Mouse (Mus musculus): Measurements from ENCODE around the gene Car5b. TPM values are rescaled to one million over a fixed set of nuclear protein-coding genes. Genes with fewer than 3 reads are reported as not detected.

Gene Car5b
- polyA plus RNA-seq (2012; rRNA removed) = 3.8 and 4.0 TPM in 2 replicates

DNA sequence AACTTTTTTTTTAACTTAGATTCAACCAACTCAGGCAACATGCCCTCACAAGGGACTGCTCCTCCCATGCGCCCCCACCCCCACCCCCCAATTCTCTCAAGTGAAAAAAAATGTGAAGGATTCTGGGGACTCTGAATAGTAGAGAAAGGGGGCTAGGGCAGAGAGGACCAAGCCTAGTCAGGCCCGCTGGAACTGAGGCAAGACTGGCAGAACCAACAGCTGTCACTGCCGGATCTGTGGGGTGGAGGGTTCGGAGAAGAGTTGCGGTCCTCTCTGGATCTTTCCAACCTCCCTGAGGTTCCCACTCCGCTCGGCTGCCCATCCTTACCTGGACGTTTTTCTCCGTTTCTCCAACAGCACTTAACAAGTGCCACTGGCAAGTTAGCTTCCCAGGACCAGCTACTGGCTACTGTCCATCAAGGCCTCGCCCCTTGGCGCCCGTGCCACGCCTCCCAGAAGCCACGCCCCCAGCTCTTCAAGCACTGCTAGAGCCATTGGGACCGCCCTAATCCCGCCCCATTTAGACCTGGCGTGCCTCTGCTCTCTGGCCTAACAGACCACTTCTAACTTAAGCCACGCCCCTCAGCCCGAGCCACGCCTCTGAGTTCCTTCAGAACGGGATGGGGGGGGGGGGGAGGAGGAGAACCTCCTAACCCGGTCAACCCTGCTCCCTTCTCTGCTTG lies at the start of gene Car5b:
Gene Car5b (minus strand): TSS at position 391 of the 683 bp plus-strand sequence.
- peak; percentile 22 to 53 for DNase-seq (ENCODE audit: extremely low spot score in 1 of 2, low spot score in 1 of 2)

DNA sequence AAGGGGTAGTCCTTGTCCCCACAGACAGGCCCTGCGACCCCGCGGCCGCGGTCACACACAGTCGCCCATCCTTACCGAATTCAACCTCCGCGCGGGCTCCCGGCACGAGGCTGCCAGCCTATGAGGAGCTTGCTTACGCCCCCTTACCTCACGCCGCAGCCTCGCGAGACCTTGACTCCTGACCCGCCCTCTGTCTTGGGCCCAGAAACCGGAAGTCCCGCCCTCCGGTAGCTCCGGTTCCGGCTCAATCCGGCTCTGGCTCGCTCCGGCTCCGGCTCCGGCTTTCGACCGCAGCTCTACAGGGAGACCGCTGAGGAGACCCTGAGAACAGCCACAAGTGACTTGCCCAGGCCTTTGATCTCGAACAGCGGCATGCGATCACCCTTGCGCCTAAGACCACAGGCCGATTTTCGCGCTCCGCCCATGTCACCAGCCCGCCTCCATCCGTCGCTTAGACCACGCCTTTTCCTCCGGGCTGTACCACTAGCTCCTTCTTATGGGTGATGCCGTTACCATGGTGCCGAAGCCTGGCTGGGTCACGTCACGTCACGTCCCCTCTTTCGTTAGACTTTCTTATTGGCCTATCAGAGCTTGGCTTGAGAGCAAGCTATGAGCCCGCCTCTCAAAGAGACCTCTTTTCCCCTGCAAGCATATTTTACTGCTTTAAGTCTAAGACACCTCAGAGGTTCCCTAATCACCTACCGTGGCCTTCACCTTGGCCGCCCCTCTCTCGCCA lies 48.4 kb upstream of the Car5b start, which contains the start of gene Siah1b:
Gene Siah1b (minus strand): TSS at position 454 of the 736 bp plus-strand sequence.
- DNase-seq (ENCODE audit: extremely low spot score in 1 of 2, low spot score in 1 of 2) = peak; percentile 89 to 93

DNA sequence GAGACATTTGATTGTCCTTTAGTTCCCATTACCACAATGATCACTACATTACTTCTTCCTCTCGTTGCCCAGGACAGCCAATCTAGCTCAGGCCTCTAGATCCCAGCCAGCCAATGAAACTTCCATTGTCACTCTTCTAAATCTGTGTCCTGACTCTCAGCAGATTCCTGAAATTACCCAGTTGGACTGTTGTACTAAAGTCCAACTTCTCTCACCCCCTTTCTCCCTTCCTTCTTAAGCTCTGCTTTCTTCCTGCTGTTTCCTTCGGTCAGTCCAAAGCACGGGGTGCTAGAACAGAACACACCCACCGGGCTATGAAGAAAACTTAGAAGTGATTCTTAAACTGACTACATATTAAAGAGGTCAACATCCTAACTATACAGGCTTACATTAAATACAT lies 41.2 kb upstream of the Car5b start:
- no peak for DNase-seq (ENCODE audit: extremely low spot score in 1 of 2, low spot score in 1 of 2)

DNA sequence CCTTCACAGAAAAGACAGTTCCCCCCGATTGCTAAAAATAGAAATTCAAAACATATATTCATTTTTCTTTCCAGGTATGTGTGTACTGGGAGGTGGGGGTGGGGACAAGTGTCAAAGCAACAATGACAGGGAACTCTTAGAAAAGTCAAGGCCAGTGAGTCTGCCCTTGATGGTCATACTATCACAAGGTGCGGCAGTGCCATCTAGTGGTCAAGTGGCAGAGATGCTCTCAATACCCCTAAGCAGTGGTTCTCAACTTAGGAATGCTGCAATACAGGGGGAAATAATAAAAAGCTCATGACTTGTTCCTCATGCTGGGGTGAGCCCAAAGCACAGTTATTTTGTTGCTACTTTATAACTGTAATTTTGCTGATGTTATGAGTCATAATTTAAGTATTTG lies 38.4 kb upstream of the Car5b start:
- DNase-seq (ENCODE audit: extremely low spot score in 1 of 2, low spot score in 1 of 2) = peak; percentile 28 to 80

DNA sequence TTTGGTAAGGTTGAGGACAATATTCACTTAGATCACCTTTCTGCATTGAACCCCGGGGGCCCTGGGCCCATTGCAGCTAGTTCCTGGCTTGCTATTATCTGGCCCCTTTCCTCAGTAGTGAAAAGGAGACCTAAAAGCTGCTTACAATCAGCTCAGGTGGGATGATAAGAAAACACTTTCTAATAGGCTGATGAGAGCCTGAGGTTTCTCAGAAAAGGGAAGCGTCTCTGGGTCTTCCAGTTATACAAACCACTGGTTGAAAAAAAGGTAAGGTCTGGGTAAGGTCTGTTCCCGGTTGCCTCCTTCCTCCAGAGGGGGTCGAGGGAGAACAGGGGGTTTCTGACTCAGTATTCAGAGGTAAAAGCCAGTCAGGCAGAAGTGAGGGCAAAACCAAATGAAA lies 31.3 kb upstream of the Car5b start:
- no peak for DNase-seq (ENCODE audit: extremely low spot score in 1 of 2, low spot score in 1 of 2)

DNA sequence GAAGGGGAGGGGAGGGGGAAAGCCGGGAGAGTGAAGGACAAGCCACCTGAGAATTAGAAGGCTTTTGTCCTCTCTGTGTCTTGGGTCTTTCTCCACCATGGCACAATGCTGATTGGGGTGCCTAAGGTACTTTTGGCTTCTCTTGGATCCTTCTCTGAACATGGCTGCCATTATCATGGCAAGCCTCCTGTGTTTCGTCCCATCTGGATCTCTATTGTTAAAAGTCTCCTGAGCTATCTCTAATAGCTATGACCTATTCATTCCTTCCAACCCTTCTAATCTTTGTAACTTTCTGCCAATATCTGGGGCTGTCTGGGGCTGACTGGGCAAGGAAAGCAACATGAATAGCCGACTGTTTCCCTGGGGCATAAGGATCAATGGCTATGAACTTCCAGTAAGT lies 30.7 kb upstream of the Car5b start:
- no peak for DNase-seq (ENCODE audit: extremely low spot score in 1 of 2, low spot score in 1 of 2)

DNA sequence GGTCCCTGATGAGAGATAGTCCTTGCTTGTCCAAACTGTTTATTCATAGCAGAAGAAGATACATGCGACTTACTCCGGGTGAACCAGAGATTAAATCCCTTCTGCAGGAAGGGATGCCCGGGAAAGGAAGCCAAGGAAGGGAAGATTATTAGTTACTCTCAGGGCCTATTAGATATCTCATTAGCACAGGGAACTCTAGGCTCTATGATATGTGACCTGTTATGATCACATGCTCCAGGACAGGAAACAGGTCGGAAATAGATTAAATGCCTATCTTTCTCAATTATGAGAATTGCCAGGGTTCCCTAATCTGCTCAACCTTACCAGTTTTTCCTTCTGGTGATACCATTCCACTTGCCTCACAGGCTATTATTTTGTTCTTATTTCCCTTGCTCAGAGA lies 27.9 kb upstream of the Car5b start:
- DNase-seq (ENCODE audit: extremely low spot score in 1 of 2, low spot score in 1 of 2) = no peak

DNA sequence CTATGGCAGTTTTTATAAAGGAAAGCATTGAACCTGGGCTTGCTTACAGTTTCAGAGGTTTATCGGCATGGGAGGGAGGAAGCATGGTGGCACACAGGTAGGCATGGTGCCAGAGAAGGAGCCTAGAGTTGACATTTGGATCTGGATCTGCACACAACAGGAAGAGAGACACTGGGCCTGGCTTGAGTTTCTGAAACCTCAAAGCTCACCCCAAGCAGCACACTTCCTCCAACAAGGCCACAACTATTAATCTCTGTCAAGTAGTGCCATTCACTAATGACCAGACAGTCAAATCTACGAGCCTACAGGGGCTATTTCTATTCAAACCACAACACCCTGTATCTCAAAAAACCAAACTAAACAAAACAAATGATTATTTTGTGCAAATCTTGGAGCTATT lies 18.9 kb upstream of the Car5b start:
- no peak for DNase-seq (ENCODE audit: extremely low spot score in 1 of 2, low spot score in 1 of 2)

DNA sequence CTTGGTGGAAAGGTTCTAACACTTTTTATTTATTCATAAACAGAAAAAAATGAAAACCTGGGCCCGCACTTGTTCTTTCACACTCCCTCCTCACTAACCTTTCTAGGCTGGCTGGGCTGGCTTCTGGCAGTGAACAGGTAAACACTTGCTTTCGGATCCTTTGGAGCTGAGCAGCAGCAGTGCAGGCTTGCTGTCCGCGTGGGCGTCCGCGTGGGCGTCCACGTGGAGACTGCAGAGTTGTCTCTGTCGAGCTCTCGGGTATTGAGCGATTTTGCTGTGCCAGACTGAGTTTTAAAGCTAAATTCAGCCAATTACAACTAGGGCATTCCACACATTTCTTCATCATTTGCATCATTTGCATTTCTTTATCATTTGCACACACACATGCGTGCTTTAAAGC lies 14.3 kb upstream of the Car5b start:
- DNase-seq (ENCODE audit: extremely low spot score in 1 of 2, low spot score in 1 of 2) = peak; percentile 8 to 38

DNA sequence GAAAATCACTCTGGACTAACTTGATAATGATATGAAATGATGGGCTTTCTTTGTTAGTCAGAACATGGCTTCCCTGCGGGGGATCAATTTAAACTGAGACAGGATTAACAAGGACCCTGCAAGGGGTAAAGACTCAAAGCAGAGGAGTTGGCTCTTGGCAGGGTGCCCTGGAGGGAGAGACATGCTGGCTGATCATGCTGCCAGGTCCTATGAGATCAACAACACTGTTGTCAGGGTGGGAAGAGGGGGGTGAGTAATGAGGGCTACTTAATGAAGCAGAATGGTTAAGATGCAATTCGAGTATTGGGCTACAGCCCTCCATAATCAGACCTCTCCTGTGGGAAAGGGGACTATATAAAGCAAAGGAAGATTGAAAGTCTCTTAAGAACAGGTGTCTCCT lies 11.1 kb upstream of the Car5b start:
- no peak for DNase-seq (ENCODE audit: extremely low spot score in 1 of 2, low spot score in 1 of 2)

DNA sequence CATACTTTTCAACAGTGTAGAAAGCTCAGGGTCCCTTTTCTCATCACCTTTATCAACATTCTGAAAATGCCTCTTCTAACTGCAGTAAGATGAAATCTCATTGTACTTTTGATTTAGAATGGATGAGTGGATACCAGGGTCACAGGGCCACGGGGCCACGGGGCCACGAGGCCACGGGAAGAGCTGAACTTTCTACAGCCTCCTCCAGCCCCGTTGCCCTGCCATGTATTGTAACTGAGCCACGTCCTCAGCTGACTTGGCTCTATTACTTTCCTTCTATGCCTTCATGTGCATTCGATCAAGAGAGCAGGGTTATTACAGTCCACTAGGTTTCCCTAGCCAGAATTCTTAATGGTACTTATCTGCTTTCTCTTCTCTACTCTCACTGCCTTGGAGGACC lies 8.1 kb upstream of the Car5b start:
- DNase-seq (ENCODE audit: extremely low spot score in 1 of 2, low spot score in 1 of 2) = no peak

DNA sequence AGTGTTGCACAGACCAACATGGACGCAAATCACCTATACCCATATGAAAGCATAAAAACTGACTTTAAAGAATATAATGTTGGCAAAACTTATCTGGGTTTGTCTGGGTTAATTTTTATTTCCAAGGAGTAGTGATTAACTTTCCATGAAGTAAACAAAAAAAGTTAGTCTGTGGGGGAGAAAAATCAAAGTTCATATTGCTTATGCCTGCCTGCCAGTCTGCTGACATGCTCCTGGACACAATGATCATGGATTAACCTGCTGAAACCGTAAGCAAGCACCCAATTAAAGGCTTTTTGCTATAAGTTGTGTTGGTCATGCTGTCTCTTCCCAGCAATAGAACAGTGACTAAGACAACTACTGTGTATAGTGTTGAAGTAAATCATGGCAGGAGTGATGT lies 7.6 kb upstream of the Car5b start:
- DNase-seq (ENCODE audit: extremely low spot score in 1 of 2, low spot score in 1 of 2) = no peak

DNA sequence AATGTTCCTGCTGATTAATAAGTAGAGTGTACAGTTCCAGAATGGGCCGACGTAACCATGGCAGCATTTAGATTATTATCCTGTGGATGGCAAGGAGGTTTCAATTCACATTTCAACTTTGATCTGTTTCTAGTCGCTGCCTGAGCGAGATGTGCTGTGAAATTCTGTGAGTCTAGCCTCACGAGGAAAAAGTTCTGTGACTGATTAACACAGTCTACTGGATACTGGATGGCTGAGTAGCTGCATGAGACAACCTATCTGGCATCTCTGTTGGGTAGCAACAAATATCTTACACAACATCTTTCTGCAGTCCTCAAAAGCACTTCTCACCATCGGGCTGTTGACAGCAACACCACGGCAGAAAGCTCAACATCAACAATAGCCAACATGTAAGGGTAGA lies 4.7 kb upstream of the Car5b start:
- no peak for DNase-seq (ENCODE audit: extremely low spot score in 1 of 2, low spot score in 1 of 2)

DNA sequence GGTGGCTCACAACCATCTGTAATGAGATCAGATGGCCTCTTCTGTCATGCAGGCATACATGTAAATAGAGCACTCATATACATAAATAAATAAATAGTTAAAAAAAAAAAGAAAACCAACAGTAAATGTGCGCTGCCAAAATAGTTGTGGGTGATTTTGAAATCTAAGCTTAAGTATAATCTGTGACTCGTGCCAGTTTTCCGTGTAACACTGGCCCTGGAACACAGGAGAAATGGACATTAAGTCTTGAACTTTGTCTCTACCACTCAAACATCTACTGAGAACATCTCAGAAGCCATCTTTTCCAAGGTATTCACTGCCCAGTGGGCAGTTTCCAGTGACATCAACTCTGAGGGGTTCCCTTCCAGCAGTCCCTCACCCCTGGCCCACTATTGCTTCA lies 12.2 kb downstream of the Car5b start:
- DNase-seq (ENCODE audit: extremely low spot score in 1 of 2, low spot score in 1 of 2) = no peak

DNA sequence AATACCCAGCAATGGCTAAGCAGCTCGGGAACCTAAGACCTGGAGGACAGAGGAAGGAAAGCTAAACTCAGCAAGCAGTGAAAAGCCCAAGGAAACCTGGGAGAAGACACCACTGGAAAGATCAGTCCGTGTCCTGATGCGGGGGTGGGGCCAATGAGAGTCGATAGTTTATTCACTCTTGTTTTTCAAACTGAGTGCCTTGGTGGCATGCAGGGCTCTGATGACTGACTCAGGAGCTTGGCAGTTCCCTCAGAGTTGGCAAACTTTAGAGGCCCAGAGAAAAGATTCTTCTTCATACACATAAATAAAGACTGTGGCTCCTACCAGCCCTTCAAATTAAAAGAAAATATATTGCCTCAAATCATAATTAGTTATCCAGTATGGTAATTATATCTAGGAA lies 12.8 kb downstream of the Car5b start:
- no peak for DNase-seq (ENCODE audit: extremely low spot score in 1 of 2, low spot score in 1 of 2)

DNA sequence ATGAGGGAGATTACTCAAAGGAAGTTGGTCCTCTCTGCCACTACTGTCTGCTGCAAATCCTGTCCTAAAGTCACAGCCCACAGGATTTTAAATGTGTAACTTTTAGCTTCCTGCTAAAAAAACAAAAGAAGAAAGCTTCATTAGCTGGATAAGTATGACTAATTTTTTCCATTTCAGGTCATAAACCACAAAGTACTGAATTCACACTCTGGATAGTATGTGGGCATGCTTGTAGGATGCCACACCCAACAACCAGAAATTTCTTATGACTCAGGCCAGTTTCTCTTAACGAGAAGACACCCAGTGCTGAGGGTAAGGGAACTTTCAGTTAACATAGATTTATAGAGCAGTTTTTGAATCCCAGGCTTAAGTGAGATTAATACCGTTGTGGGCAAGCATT lies 14.5 kb downstream of the Car5b start:
- peak in 1 of 2 experiments; percentile 5 for DNase-seq (ENCODE audit: extremely low spot score in 1 of 2, low spot score in 1 of 2)

DNA sequence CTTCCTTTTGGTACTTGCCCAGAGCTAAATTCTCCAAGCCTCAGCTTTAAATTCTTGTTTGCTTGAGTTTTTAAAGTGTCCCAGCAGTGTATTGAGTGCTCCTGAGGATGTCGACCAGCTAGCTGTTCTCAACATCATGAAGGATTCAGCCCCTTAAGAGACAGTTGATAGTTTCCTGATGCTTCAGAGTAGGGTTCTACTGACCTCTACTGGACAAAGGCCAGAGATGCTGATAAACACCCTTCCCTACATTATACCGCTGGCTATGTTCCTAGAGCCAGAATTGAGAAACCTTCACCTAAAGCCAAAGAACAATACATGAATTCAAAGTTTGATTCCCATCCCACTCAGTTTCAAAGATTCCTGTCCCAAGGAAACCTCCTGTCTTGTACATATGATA lies 23.0 kb downstream of the Car5b start:
- DNase-seq (ENCODE audit: extremely low spot score in 1 of 2, low spot score in 1 of 2) = peak in 1 of 2 experiments; percentile 30

DNA sequence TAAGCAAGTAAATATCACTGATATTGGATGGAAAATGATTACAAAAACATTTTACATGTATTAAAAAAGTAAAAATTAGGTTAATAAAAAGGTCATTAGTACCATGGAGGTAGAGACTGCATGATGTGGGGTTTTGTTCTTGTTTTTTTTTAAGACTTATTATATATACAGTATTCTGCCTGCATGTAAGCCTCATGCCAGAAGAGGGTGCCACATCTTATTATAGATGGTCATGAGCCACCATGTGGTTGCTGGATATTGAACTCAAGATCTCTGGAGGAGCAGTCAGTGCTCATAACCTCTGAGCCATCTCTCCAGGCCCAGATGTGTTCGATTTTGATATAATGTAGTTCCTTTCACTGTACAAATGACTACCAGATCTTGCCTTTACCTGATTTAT lies 27.9 kb downstream of the Car5b start:
- no peak for DNase-seq (ENCODE audit: extremely low spot score in 1 of 2, low spot score in 1 of 2)

DNA sequence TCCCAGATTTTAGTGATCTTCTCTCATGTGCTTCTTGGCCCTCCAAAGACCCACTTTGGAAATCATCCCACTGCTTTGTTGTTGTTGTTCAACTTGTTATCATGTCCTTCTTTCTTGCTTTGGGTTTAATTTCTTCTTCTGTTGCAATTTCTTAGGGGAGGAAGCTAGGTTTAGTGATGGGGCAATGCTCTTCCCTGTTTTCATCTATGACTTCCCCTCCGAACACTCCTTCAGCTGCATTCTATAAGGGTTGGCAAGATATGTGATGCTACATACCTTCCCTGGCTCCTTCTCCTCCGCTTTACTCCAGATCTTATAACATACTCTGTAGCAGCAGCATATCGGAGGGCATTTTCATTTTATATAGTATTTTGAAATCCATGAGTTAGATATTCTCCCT lies 31.0 kb downstream of the Car5b start:
- DNase-seq (ENCODE audit: extremely low spot score in 1 of 2, low spot score in 1 of 2) = no peak

DNA sequence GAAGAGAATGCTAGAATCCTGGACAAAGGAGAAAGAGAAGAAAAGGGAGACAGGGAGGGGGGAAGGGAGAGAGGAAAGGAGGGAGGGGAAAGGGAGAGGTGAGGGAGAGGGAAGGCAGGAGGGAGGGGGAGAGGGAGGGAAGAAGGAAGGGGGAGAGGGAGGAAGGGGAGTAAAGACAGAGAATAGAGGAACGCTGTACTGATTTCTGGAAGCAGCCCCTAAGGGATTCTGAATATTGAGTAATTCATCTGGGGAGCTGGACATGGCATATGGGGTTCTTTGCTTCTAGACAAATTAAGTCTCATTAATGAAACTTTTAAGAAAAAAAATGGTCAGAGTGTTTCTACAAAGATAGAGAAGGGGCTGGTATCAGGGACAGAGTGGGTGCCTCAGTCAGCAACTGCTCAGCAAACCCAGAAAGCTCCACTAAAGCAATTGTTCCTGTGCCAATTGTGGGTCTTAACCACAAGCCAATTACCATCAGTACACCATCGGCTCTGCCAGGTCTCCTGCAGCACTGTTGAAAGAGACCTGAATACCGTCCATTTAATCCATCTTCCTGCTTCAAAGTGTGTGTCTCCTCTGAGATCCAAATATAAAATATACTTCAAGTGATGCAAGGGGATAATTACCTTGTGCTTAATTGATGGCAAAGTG lies 40.0 kb downstream of the Car5b start:
- DNase-seq (ENCODE audit: extremely low spot score in 1 of 2, low spot score in 1 of 2) = no peak

DNA sequence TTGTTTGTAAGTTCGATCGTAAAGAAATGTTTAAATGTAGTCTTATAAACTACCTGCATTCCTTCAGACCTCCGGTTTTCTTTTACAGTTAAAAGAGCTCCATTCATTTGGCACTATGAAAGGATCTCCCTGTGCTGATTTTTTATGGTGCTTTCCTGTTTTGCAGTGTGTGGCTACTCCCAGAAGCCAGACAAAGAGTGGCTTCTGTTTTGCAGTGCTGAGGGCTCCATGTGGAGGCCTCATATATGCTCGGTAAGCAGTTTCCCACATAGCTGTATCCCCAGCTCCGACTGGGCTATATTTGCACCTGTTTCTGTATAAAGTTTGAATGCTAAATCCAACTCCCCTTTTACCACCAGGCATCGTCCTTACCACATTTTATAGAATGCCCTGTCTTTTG lies 45.7 kb downstream of the Car5b start:
- no peak for DNase-seq (ENCODE audit: extremely low spot score in 1 of 2, low spot score in 1 of 2)

DNA sequence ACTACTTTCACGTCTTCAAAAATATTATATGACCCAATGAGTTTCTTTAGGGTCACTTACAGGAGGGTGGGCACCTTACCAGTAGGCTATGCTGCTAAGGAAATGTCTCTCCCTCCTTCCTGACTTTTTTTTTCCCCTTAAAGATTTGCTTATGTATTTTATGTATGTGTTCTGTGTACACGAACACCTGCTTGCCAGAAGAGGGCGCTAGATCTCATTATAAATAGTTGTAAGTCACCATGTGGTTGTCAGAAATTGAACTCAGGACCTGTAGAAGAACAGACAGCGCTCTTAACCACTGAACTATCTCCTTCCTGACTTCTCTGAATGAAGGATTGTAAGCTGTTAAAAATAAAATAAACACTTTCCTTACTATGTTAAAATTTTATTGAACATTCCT lies 46.3 kb downstream of the Car5b start:
- DNase-seq (ENCODE audit: extremely low spot score in 1 of 2, low spot score in 1 of 2) = no peak
